Mouse (Mus musculus) testis, adult 2 months (tissue): ENCODE results near the gene Mras. TPM values are rescaled to one million over a fixed set of nuclear protein-coding genes. Genes with fewer than 3 reads are reported as not detected.

Experiments
- H3K27ac ChIP-seq: fragments of 200-500 bp; 2 replicates; pipeline ENCODE4 v1.5.1; 2012; ENCODE audit warnings: low read depth, low read length; ENCODE audit not compliant: control insufficient read depth, insufficient read depth
- H3K27me3 ChIP-seq: fragments of 200-500 bp; 2 replicates; pipeline ENCODE4 v1.6.1; 2012; ENCODE audit warnings: mild to moderate bottlenecking, low read length, moderate library complexity; ENCODE audit not compliant: control insufficient read depth, insufficient read depth
- H3K36me3 ChIP-seq: fragments of 200-500 bp; 2 replicates; pipeline ENCODE4 v1.6.1; 2012; ENCODE audit warnings: mild to moderate bottlenecking, low read length; ENCODE audit not compliant: control insufficient read depth, insufficient read depth
- H3K4me1 ChIP-seq: fragments of 200-500 bp; 2 replicates; pipeline ENCODE4 v1.6.1; 2012; ENCODE audit warnings: low read length; ENCODE audit not compliant: control insufficient read depth, insufficient read depth
- H3K4me3 ChIP-seq: fragments of 200-500 bp; 2 replicates; pipeline ENCODE4 v1.5.1; 2012; ENCODE audit warnings: low read depth, mild to moderate bottlenecking, low read length, moderate library complexity, mixed read lengths; ENCODE audit not compliant: control insufficient read depth
- CTCF ChIP-seq: fragments of 200-500 bp; IDR thresholded peaks from 2 replicates; pipeline ENCODE4 v1.5.1; 2012; ENCODE audit warnings: low read depth, mild to moderate bottlenecking, inconsistent platforms, low read length, moderate library complexity; ENCODE audit not compliant: control insufficient read depth, insufficient read depth, insufficient replicate concordance
- POLR2A ChIP-seq: fragments of 200-500 bp; IDR thresholded peaks from 2 replicates; pipeline ENCODE4 v1.6.1; 2012; ENCODE audit warnings: low read depth, mild to moderate bottlenecking, inconsistent platforms, low read length, moderate library complexity; ENCODE audit not compliant: control insufficient read depth
- polyA plus RNA-seq: library from polyadenylated mRNA; depleted of rRNA; stranded (reverse); fragments of >200 nt; gene quantifications from 2 replicates; pipeline ENCODE4 v1.2.3, GENCODE M21; 2012

The Mras gene
- polyA plus RNA-seq, 1 experiment: 17.2 TPM

- H3K36me3 ChIP-seq: no peaks in the 10 kb centered on the region
- no peak overlapping the region for H3K27ac ChIP-seq
- no peak for TF ChIP-seq POLR2A
- no peak for TF ChIP-seq CTCF
- no peaks in the 10 kb centered on the region for H3K27me3 ChIP-seq
- H3K4me1 ChIP-seq: peaks cover 8% of the 10 kb centered on the region
- no peak overlapping the region for H3K4me3 ChIP-seq
Measured at GRCm38 (mm10) chr9:99431963-99432362, 5.2 kb downstream of the Mras start.

DNA sequence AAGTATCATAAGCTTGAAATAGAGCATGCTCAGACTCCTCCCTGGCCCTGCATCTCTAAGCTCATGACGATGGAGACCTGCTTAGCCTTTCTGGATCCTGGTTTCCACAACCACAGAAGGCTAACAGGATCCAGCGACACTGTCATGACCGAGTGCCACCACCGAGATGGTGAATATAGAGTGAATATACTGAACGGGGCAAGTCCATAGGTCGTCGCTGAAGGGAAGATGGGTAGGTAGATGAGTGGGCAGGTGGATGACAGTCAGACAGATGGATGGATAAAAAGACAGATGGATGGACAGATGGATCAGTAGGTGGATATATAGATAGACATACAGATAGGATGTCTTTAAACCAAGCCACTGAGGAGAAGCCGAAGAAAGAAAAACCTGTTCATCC lies 5.8 kb downstream of the Mras start:
- H3K27me3 ChIP-seq: no peaks in the 10 kb centered on the region
- no peaks in the 10 kb centered on the region for H3K36me3 ChIP-seq
- no peak overlapping the region for H3K4me3 ChIP-seq
- H3K4me1 ChIP-seq: peaks cover 5% of the 10 kb centered on the region; the same call in 1 of the 2 replicates
- no peak overlapping the region for H3K27ac ChIP-seq
- no peak for TF ChIP-seq CTCF
- no peak for TF ChIP-seq POLR2A

- Histone ChIP-seq H3K4me3 (no peak overlapping the region), H3K27ac (no peak overlapping the region), H3K4me1 (peaks cover 4% of the 10 kb centered on the region; the same call in 1 of the 2 replicates), H3K36me3 (no peaks in the 10 kb centered on the region), H3K27me3 (no peaks in the 10 kb centered on the region)
- TF ChIP-seq CTCF (no peak), POLR2A (no peak)
Measured at GRCm38 (mm10) chr9:99430806-99431205, 6.4 kb downstream of the Mras start.

DNA sequence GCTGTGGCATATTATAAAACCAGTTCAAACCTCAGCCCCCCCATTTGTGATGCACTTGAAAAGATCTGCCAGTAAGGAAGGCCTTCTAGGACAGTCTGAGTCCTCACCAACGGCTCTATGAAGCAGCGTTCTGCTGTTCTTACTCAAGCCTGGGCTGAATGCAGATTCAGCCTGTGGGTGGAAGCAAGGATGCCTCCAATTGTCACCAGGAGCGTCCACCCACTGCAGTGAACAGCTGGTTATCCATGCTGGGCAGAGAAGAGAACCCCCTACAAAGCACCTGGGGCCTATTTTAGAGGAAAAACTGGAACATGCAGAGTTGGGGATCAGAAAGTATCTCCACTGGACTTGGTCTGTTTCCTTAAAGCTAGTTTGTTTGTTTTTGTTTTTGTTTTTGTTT lies 7.3 kb downstream of the Mras start:
- Histone ChIP-seq H3K36me3 (no peaks in the 10 kb centered on the region), H3K27ac (no peak overlapping the region), H3K27me3 (no peaks in the 10 kb centered on the region), H3K4me3 (no peak overlapping the region), H3K4me1 (no peaks in the 10 kb centered on the region; the same call in none of the 2 replicates)
- TF ChIP-seq CTCF (no peak), POLR2A (no peak)

DNA sequence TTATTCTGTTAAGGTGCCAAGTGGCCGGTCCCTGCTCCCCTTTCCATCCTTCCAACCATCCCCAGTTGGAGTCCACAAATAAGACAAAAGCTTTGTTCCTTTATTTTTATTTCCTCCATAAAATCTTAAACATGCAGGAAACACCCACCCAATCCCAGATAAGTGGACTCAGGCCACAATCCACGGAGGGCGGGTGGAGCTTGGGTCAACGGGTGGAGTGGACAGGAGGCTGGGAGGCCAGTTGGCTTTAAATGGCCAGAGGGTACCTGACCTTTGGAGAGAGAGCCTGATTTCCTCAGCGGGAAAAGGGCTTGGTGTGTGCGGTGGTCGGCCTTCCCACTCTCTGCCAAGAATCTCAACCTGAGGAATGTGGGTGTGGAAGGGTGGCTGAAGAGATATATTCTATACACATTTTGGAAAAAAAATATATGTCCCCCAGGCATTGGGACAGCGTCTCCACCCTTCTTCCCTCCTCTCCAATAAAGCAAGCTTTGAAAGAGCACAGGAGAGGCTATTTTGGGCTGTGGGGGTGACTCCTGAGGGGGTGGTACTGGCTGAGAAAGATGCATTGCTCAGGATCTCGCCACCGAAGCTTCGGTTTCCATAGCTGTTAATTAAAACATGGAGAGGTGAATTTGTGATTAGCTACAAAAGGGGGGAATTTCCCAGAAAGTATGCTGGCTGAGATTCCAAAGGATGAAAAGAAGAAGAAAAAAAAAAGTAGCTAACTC lies 8.4 kb downstream of the Mras start:
- Histone ChIP-seq H3K4me3 (no peak overlapping the region), H3K4me1 (peaks cover 5% of the 10 kb centered on the region), H3K36me3 (no peaks in the 10 kb centered on the region), H3K27me3 (no peaks in the 10 kb centered on the region), H3K27ac (0 out of 2 replicates have a peak overlapping the region, but pooled peaks have one; percentile 8)
- TF ChIP-seq POLR2A: no peak
- TF ChIP-seq CTCF: no peak

DNA sequence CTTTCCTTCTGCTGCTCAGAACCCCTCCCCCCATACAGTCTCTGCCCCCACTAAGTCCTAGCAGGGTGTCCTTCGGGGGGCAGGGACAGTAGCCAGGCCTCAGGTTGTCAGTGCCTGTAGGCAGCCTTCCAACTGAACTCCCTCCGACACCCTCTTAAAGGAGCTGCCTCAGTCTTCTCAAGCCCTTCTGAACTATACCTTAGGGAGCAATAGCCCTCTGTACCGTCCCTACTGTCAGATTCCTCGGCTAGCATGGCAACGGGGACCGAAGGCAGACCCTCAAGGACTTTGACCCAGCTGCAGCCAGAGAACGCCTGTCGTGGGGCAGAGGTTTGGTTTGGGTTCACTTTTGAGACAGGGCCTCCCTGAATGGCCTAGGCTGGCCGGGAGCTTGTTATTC lies 11.9 kb downstream of the Mras start:
- no peak overlapping the region for H3K27ac ChIP-seq
- no peaks in the 10 kb centered on the region for H3K36me3 ChIP-seq
- TF ChIP-seq POLR2A (no peak), CTCF (no peak)

GRCm38 (mm10) chr9:99424574-99424863 lies 12.7 kb downstream of the Mras start:
- Histone ChIP-seq H3K4me3 (no peak overlapping the region), H3K27me3 (no peaks in the 10 kb centered on the region), H3K36me3 (no peaks in the 10 kb centered on the region), H3K4me1 (peaks cover 5% of the 10 kb centered on the region), H3K27ac (no peak overlapping the region)
- TF ChIP-seq POLR2A (no peak), CTCF (no peak)

More for the DNA sequence above, 11.9 kb downstream of the Mras start:
- Histone ChIP-seq H3K4me1 (peaks cover 5% of the 10 kb centered on the region), H3K27me3 (no peaks in the 10 kb centered on the region), H3K4me3 (no peak overlapping the region)
